ENCODE assay signal across 8 mouse cellular contexts in the genomic region with DNA sequence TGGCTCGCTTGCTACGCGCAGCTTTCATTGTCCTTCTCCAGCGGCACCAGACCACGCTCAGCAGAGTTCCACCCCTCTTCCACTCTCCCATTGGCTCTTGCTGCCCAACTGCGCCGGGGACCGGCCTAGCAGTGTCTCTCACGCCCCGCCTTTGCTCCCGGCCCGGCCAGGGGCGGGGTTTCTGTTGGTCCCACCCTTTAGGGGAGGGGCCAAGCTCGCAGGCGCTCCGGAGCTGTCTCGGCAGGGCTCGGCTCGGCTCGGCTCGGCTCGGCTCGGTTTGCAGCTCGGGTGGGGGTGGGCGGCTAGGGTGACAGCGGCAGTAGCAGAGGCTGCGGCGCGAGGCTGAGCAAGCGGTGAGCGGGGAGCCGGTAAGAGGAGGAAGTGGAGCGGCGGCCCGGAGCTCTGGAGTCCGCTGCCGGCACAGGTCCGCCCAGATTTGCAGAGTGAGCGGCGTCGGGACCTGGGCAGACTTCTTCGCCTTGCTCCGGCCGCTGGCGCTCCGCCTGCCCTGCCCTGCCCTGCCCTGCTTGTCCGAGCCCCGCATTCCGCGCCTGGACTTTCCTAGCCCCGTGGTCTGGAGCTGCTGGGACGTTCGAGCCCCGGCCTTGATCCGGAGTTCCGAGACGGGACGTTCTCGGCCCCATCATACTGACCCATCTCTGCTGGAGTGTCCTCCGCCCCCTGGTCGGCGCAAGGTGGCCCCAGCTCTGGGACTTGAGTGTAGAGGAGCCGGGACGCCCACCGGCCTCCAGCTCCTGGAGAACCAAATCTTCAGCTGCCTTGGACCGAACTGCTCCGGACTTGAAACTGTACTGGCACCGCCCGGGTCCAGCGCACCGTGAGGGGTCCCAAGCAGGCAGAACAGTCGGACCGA. TPM values are rescaled to one million over a fixed set of nuclear protein-coding genes. Genes with fewer than 3 reads are reported as not detected.
DNase-seq lines count a peak whose midpoint lies in the region; ATAC-seq and TF ChIP-seq lines count a peak whose summit lies in the region.

Gene Gdpd5, plus strand, starts transcription at position 201 of the 874 bp plus-strand sequence.

- no peak for TF ChIP-seq POLR2A in lung, adult 2 months (IDR thresholded peaks at IDR 0.05; ENCODE audit: borderline replicate concordance, extremely low read depth, low read depth, low read length)

- H3K9ac ChIP-seq in ES-E14 (ENCODE audit: insufficient read depth, low read depth, low read length, poor library complexity, severe bottlenecking): peak within 1 kb of the TSS; percentile 76
- peak within 1 kb of the TSS; percentile 86 for H3K9ac ChIP-seq in forebrain, embryonic 15.5 days (replicated peaks)

- no peaks in the 10 kb centered on the region for H3K4me1 ChIP-seq in ES-E14 (ENCODE audit: control insufficient read depth in 2 of 2, insufficient read depth in 2 of 2, low read length in 2 of 2, poor library complexity in 1 of 2)
- peaks cover 48% of the 10 kb centered on the region for H3K4me1 ChIP-seq in forebrain, embryonic 15.5 days
- H3K4me1 ChIP-seq in lung, adult 2 months (ENCODE audit: control insufficient read depth, insufficient read depth, low read length): peaks cover 19% of the 10 kb centered on the region

- peak within 1 kb of the TSS; percentile 82 for H3K4me2 ChIP-seq in forebrain, embryonic 15.5 days (replicated peaks)

- in situ Hi-C loops in ES-E14 (cut with MboI; ENCODE audit: low sequenced_read_pairs in 2 of 2, unreplicated experiment in 2 of 2): no loop called here

- no peaks in the 10 kb centered on the region for H3K27me3 ChIP-seq in forebrain, embryonic 15.5 days

- TF ChIP-seq CTCF in lung, adult 2 months (IDR thresholded peaks at IDR 0.05; ENCODE audit: insufficient read depth, low read length): no peak

- WGBS in forebrain, embryonic 15.5 days: under 1% methylated on average over 72 of the region's 73 CpGs
- 1% methylated on average over 72 of the region's 73 CpGs for WGBS in lung, adult 2 months

- no peaks in the 10 kb centered on the region for H3K9me3 ChIP-seq in ES-E14 (ENCODE audit: control insufficient read depth, insufficient read depth, low read depth, low read length)
- H3K9me3 ChIP-seq in forebrain, embryonic 15.5 days: no peaks in the 10 kb centered on the region

- peak within 1 kb of the TSS; percentile 68 to 75 for H3K4me3 ChIP-seq in ES-E14 (ENCODE audit: insufficient read depth in 1 of 2, low read depth in 1 of 2, low read length in 2 of 2, poor library complexity in 1 of 2, severe bottlenecking in 1 of 2)
- peak within 1 kb of the TSS; percentile 64 for H3K4me3 ChIP-seq in forebrain, embryonic 15.5 days
- H3K4me3 ChIP-seq in lung, adult 2 months (replicated peaks; ENCODE audit: extremely low read depth, low read depth, low read length): peak within 1 kb of the TSS; percentile 89

- intact Hi-C loops in heart, postnatal 25 days (cut with DNase I): no loop called here

- H3K36me3 ChIP-seq in ES-E14 (ENCODE audit: control insufficient read depth, insufficient read depth, low read length, poor library complexity, severe bottlenecking): no peaks in the 10 kb centered on the region
- no peaks in the 10 kb centered on the region for H3K36me3 ChIP-seq in forebrain, embryonic 15.5 days

- DNase-seq in ES-E14 (ENCODE audit: low read depth, low spot score): peak; percentile 93
- DNase-seq in cerebellum, adult 11-12 months: peak; percentile 98
- DNase-seq in heart, postnatal 25 days (ENCODE audit: low spot score): peak; percentile 98
- DNase-seq in layer of hippocampus, adult 18-20 months (ENCODE audit: low spot score in 2 of 2): peak; percentile 98
- DNase-seq in lung, adult 2 months: peak; percentile 100
- DNase-seq in thymus, adult 18-20 months: peak; percentile 93 to 94

- no peak within 1 kb of the TSS for H3K27ac ChIP-seq in ES-E14 (ENCODE audit: insufficient read depth, low read depth, low read length, poor library complexity, severe bottlenecking)
- H3K27ac ChIP-seq in forebrain, embryonic 15.5 days (replicated peaks): peak within 1 kb of the TSS; percentile 96

- ATAC-seq in forebrain, embryonic 15.5 days (replicated peaks): peak; percentile 96
- peak; percentile 84 for ATAC-seq in neutrophil, adult 5-6 weeks (ENCODE audit: extremely low read depth, insufficient number of reproducible peaks, low FRiP score, poor library complexity, severe bottlenecking)

TF ChIP-seq in ES-E14, 5 proteins besides CTCF, POLR2A, EP300 and RAD21:
- no peak for TF ChIP-seq ZNF384 (IDR thresholded peaks at IDR 0.05; ENCODE audit: low read depth, low read length)
- TF ChIP-seq CHD2 (IDR thresholded peaks at IDR 0.05; ENCODE audit: low read depth, low read length): no peak
- TF ChIP-seq ZC3H11A (IDR thresholded peaks at IDR 0.05; ENCODE audit: borderline replicate concordance, low read depth, low read length): no peak
- TF ChIP-seq HCFC1 (IDR thresholded peaks at IDR 0.05; ENCODE audit: borderline replicate concordance, insufficient read depth, low read length): no peak
- TF ChIP-seq MAFK (IDR thresholded peaks at IDR 0.05; ENCODE audit: insufficient read depth, low read depth, low read length): no peak

RNA-seq across cellular contexts. Expression of gene Gdpd5, which starts in this region (rescaled TPM):
- total RNA-seq in ES-E14 (2012; rRNA removed): 8.3 and 10.2 TPM in 2 replicates
- 40.0 and 41.8 TPM in 2 replicates for polyA plus RNA-seq in forebrain, embryonic 15.5 days (2015; fragmentation: Nextera tagmentation; extraction: Ambion mirVana)
- 10 to 100 TPM; 20.1 to 24.1 TPM for total RNA-seq in heart, postnatal 25 days (2021)
- total RNA-seq in layer of hippocampus, adult 18-20 months (2021): 10 to 100 TPM; 18.8 to 24.5 TPM
- polyA plus RNA-seq in lung, adult 2 months (2012; rRNA removed): 26.5 and 27.2 TPM in 2 replicates
- 0.35 and 1.7 TPM in 2 replicates for total RNA-seq in neutrophil, adult 5-6 weeks (2017)
